Mouse (Mus musculus) frontal cortex, postnatal 36 days (tissue): ENCODE measurements around the gene Narfl.
A peak's percentile ranks its signal among the peaks of the same experiment; 100 is the strongest.
"Not testable (repeated sequence)": the region's sequence is repeated elsewhere in the genome, so short reads cannot be mapped to it uniquely, and the experiment has no call there.

Source experiments
- DNase-seq, 2 experiments: peaks; one replicate each; pipeline ENCODE4 v3.0.0; 2022; ENCODE audit warnings: low spot score in 2 of 2

Gene Narfl

GRCm38 (mm10) chr17:25802825-25803517 lies 29.4 kb downstream of the Narfl start:
- DNase-seq = peak; percentile 79 to 88

- no peak for DNase-seq
These were observed 32.9 kb downstream of the Narfl start for GRCm38 (mm10) chr17:25806507-25806906.

GRCm38 (mm10) chr17:25807452-25807851 lies 33.9 kb downstream of the Narfl start:
- DNase-seq = not testable (repeated sequence)

- no peak for DNase-seq
These were observed 34.5 kb downstream of the Narfl start for GRCm38 (mm10) chr17:25808028-25808427.

GRCm38 (mm10) chr17:25808789-25809605 lies 35.4 kb downstream of the Narfl start, which contains the start of gene Fbxl16:
TSS of gene Fbxl16 (plus strand) at chr17:25809085.
- peak; percentile 90 to 92 for DNase-seq

GRCm38 (mm10) chr17:25809606-25810340 lies 36.2 kb downstream of the Narfl start:
- DNase-seq = peak; percentile 45 to 53

- no peak for DNase-seq
These were observed 37.3 kb downstream of the Narfl start for GRCm38 (mm10) chr17:25810890-25811289.

GRCm38 (mm10) chr17:25813471-25813870 lies 39.9 kb downstream of the Narfl start:
- DNase-seq = peak; percentile 88 to 90

- DNase-seq = no peak
These were observed 44.1 kb downstream of the Narfl start for GRCm38 (mm10) chr17:25817662-25818061.

GRCm38 (mm10) chr17:25818851-25819780 lies 45.5 kb downstream of the Narfl start:
- no peak for DNase-seq

- peak; percentile 73 to 86 for DNase-seq
These were observed 49.9 kb downstream of the Narfl start, which contains the start of gene Wdr24 for GRCm38 (mm10) chr17:25823452-25823851. TSS of gene Wdr24 (plus strand) at chr17:25823627.

GRCm38 (mm10) chr17:25824362-25825142 lies 51.0 kb downstream of the Narfl start:
- DNase-seq = no peak

- no peak for DNase-seq
These were observed 51.7 kb downstream of the Narfl start for GRCm38 (mm10) chr17:25825311-25825710.

- DNase-seq = no peak
These were observed 52.5 kb downstream of the Narfl start for GRCm38 (mm10) chr17:25825984-25826570.

- DNase-seq = no peak
These were observed 53.4 kb downstream of the Narfl start for GRCm38 (mm10) chr17:25827011-25827410.

- no peak for DNase-seq
These were observed 54.1 kb downstream of the Narfl start for GRCm38 (mm10) chr17:25827546-25828222.

GRCm38 (mm10) chr17:25828223-25828594 lies 54.6 kb downstream of the Narfl start:
- DNase-seq = no peak

- DNase-seq = peak; percentile 85 to 91
These were observed 55.4 kb downstream of the Narfl start, which contains the start of gene Jmjd8 for GRCm38 (mm10) chr17:25828712-25829557. TSS of gene Jmjd8 (plus strand) at chr17:25828867.
